Mouse (Mus musculus) intestine, embryonic 14.5 days (tissue): ENCODE results near the gene Cela3a. TPM values are rescaled to one million over a fixed set of nuclear protein-coding genes. Genes with fewer than 3 reads are reported as not detected.

Source experiments
- ATAC-seq: fragments of 200-750 bp; cut with Nextera tagmentation; replicated peaks from 2 replicates; pipeline ENCODE4 v1.8.0; 2017; ENCODE audit warnings: low read depth, moderate number of reproducible peaks, moderate TSS enrichment, moderate library complexity; ENCODE audit not compliant: low FRiP score, low TSS enrichment
- DNase-seq: peaks from one replicate; pipeline ENCODE4 v3.0.0-alpha.2; 2018; ENCODE audit warnings: low spot score
- H3K27ac ChIP-seq: fragments of 300-500 bp; sonication (generic); 2 replicates; pipeline ENCODE4 v1.5.1; 2014; ENCODE audit warnings: low read depth, mild to moderate bottlenecking, control low read depth
- H3K27me3 ChIP-seq: fragments of 300-500 bp; sonication (generic); replicated peaks from 2 replicates; pipeline ENCODE4 v1.6.1; 2014; ENCODE audit warnings: low read length, control low read depth; ENCODE audit not compliant: control insufficient read depth, insufficient read depth
- H3K36me3 ChIP-seq: fragments of 300-500 bp; sonication (generic); 2 replicates; pipeline ENCODE4 v1.6.1; 2014; ENCODE audit warnings: low read length, control low read depth; ENCODE audit not compliant: control insufficient read depth, insufficient read depth
- H3K4me1 ChIP-seq: fragments of 300-500 bp; sonication (generic); replicated peaks from 2 replicates; pipeline ENCODE4 v1.6.1; 2014; ENCODE audit warnings: low read length, control low read depth, mixed read lengths; ENCODE audit not compliant: control insufficient read depth, insufficient read depth
- H3K4me2 ChIP-seq: fragments of 300-500 bp; sonication (generic); 2 replicates; pipeline ENCODE4 v1.6.1; 2014; ENCODE audit warnings: low read length
- H3K4me3 ChIP-seq: fragments of 300-500 bp; sonication (generic); 2 replicates; pipeline ENCODE4 v1.5.1; 2014; ENCODE audit warnings: low read depth, low read length, control low read depth, mixed read lengths
- H3K9ac ChIP-seq: fragments of 300-500 bp; sonication (generic); 2 replicates; pipeline ENCODE4 v1.6.1; 2014; ENCODE audit warnings: mild to moderate bottlenecking, low read length
- H3K9me3 ChIP-seq: fragments of 300-500 bp; sonication (generic); 2 replicates; pipeline ENCODE4 v1.6.1; 2016; ENCODE audit warnings: low read length, control low read depth; ENCODE audit not compliant: control insufficient read depth
- WGBS: fragments of 180-500 bp; shearing (Covaris S2); extraction: QIAGEN DNeasy Blood & Tissue Kit; methylation state at CpG from one replicate; pipeline ENCODE4 v1.1.7; 2014; 5-methylcytosine and 5-hydroxymethylcytosine counted together
- polyA plus RNA-seq: library from polyadenylated mRNA; unstranded; fragments of >200 nt; fragmentation: Nextera tagmentation; extraction: Ambion mirVana; gene quantifications from 2 replicates; pipeline ENCODE4 v1.2.1, GENCODE M21; 2014

Gene Cela3a
- polyA plus RNA-seq, 1 experiment from 2014 or later, result not detected

GRCm38 (mm10) chr4:137371596-137372523 lies 37.7 kb downstream of the Cela3a start:
- Histone ChIP-seq H3K9ac (no peak overlapping the region), H3K27ac (peak overlapping the region; percentile 30; the same call in 1 of the 2 replicates), H3K4me3 (no peak overlapping the region), H3K4me2 (no peak overlapping the region), H3K4me1 (peaks cover 30% of the 10 kb centered on the region), H3K36me3 (no peaks in the 10 kb centered on the region), H3K9me3 (no peaks in the 10 kb centered on the region), H3K27me3 (no peaks in the 10 kb centered on the region)
- DNase-seq (no peak), ATAC-seq (no peak)
- 74% methylated on average over 16 of the region's 16 CpGs for WGBS

GRCm38 (mm10) chr4:137369954-137370750 lies 39.4 kb downstream of the Cela3a start:
- H3K4me1 ChIP-seq, result peaks cover 27% of the 10 kb centered on the region
- H3K4me3 ChIP-seq, result peak overlapping the region; percentile 28
- H3K36me3 ChIP-seq, result no peaks in the 10 kb centered on the region
- WGBS, result 11% methylated on average over 27 of the region's 29 CpGs
- peak overlapping the region; percentile 45 for H3K9ac ChIP-seq
- H3K9me3 ChIP-seq, result no peaks in the 10 kb centered on the region
- H3K4me2 ChIP-seq, result peak overlapping the region; percentile 65
- peak overlapping the region; percentile 59; the same call in 1 of the 2 replicates for H3K27ac ChIP-seq
- DNase-seq, result peak; percentile 75
- H3K27me3 ChIP-seq, result no peaks in the 10 kb centered on the region
- no peak; the same call in 1 of the 2 replicates for ATAC-seq

GRCm38 (mm10) chr4:137368198-137368597 lies 41.4 kb downstream of the Cela3a start:
- Histone ChIP-seq H3K9me3 (no peaks in the 10 kb centered on the region), H3K4me3 (no peak overlapping the region), H3K4me2 (no peak overlapping the region), H3K27ac (peak overlapping the region; percentile 64; the same call in 1 of the 2 replicates), H3K27me3 (no peaks in the 10 kb centered on the region), H3K4me1 (peaks cover 21% of the 10 kb centered on the region), H3K36me3 (no peaks in the 10 kb centered on the region), H3K9ac (no peak overlapping the region)
- ATAC-seq, result no peak
- WGBS, result 19% methylated on average over 1 of the region's 1 CpGs
- no peak for DNase-seq

GRCm38 (mm10) chr4:137367275-137368088 lies 42.1 kb downstream of the Cela3a start:
- no peak overlapping the region for H3K4me3 ChIP-seq
- DNase-seq (no peak), ATAC-seq (no peak)
- H3K9ac ChIP-seq, result no peak overlapping the region
- H3K36me3 ChIP-seq, result no peaks in the 10 kb centered on the region
- no peaks in the 10 kb centered on the region for H3K9me3 ChIP-seq
- peak overlapping the region; percentile 64; the same call in 1 of the 2 replicates for H3K27ac ChIP-seq
- H3K4me1 ChIP-seq, result peaks cover 21% of the 10 kb centered on the region
- WGBS, result 28% methylated on average over 5 of the region's 5 CpGs
- H3K4me2 ChIP-seq, result peak overlapping the region; percentile 8; the same call in 1 of the 2 replicates
- H3K27me3 ChIP-seq, result no peaks in the 10 kb centered on the region

GRCm38 (mm10) chr4:137366097-137366496 lies 43.5 kb downstream of the Cela3a start:
- H3K4me2 ChIP-seq, result no peak overlapping the region
- H3K27me3 ChIP-seq, result no peaks in the 10 kb centered on the region
- no peaks in the 10 kb centered on the region for H3K9me3 ChIP-seq
- 95% methylated on average over 4 of the region's 4 CpGs for WGBS
- H3K36me3 ChIP-seq, result no peaks in the 10 kb centered on the region
- H3K4me3 ChIP-seq, result no peak overlapping the region
- H3K27ac ChIP-seq, result no peak overlapping the region
- H3K9ac ChIP-seq, result no peak overlapping the region
- DNase-seq, result no peak
- H3K4me1 ChIP-seq, result peaks cover 21% of the 10 kb centered on the region
- ATAC-seq, result no peak

- Histone ChIP-seq H3K9me3 (no peaks in the 10 kb centered on the region), H3K9ac (no peak overlapping the region), H3K4me3 (no peak overlapping the region), H3K27ac (no peak overlapping the region), H3K4me2 (no peak overlapping the region), H3K4me1 (peaks cover 20% of the 10 kb centered on the region), H3K36me3 (no peaks in the 10 kb centered on the region), H3K27me3 (no peaks in the 10 kb centered on the region)
- DNase-seq, result no peak
- no peak for ATAC-seq
- WGBS, result 83% methylated on average over 19 of the region's 19 CpGs
Measured at GRCm38 (mm10) chr4:137365356-137366062, 44.1 kb downstream of the Cela3a start.

GRCm38 (mm10) chr4:137364826-137365225 lies 44.8 kb downstream of the Cela3a start:
- WGBS, result 85% methylated on average over 6 of the region's 6 CpGs
- no peak for DNase-seq
- Histone ChIP-seq H3K27ac (no peak overlapping the region), H3K9ac (no peak overlapping the region), H3K27me3 (no peaks in the 10 kb centered on the region), H3K36me3 (no peaks in the 10 kb centered on the region), H3K9me3 (no peaks in the 10 kb centered on the region), H3K4me3 (no peak overlapping the region), H3K4me2 (no peak overlapping the region), H3K4me1 (peaks cover 13% of the 10 kb centered on the region)
- ATAC-seq, result no peak
